Mouse (Mus musculus) spleen, embryonic (tissue): Measurements from ENCODE around the gene Sorl1.

ENCODE experiments used
- CTCF ChIA-PET: fragments of 350-600 bp; sonication (Branson Sonifier 250); formaldehyde crosslinking; loops from one replicate; lab custom pipeline; 2022; lab: Charles Lee

The Sorl1 gene

DNA sequence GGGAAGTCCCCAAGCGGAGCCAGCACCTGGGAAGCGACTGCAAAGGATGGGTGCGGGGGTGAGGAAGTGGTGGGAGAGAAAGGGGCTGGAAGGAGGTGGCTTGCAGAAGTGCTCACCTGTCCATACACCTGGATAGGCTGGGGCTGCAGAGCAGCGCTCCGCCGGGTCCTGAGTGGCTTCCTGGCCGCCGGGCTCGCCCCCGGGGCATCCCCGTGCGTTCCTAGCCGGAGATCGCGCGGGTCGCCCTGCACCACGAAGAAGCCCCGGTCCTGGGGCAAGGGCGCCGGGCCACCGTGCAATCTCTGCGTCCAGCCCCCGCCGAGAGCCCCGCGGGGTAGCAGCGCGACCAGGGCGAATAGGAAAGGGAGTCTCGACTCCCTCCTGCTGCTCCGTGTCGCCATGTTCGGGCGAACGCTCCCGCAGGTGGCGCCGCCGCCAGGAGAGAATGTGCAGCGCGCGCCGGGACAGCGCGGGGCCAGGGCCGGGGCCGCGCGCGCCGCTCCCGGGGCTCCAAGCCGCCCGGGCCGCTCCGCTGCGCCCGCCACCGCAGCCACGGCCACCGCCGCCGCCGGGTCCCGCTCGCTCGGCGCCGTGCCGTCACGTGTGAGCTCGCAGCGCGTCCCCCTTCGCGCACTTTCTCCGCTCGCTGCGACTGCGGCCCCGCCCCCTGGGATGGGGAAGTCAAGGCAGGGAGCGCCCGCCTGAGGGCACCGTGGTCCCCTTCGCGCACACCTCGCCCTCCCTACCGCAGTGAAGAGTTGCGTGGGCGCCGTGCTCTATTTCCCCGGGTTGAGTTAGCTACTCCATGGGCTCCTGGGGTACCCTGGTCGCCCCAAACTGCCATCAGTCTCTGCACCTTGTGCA, at the start of gene Sorl1:
Sorl1 (minus strand) TSS at position 585 of the 864 bp plus-strand sequence.
- CTCF ChIA-PET: interaction anchor here (0.7 to 1.4 kb wide), 2 partner anchors 16 to 61 kb away, joined by 3 read pairs; no protein-coding TSS in a partner anchor

GRCm38 (mm10) chr9:42173781-42174180, 49.7 kb upstream of the Sorl1 start:
- CTCF ChIA-PET: interaction anchor here (0.7 kb wide), 1 partner anchor 37 kb away, joined by 4 read pairs; no protein-coding TSS in a partner anchor

GRCm38 (mm10) chr9:42169491-42169890, 45.4 kb upstream of the Sorl1 start:
- CTCF ChIA-PET: no interaction called here

DNA sequence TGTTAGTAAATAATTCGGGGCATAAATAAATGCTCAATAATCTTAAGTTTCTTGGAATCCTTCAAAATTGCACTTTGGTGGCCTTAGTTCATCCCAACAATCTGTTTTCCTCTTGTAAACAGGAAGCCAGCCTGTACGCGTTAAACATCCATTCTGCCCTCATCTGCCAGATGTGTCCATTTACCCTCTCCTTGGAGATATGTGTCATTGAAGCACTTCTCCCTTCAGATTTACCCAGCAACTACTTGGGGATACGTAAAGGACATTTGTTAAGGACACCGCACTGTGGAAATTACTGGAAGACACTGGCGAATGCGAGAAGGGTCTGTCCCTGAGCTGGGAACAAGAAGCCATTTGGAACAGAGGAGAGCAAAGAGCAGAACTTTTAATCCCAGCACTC, 44.9 kb upstream of the Sorl1 start:
- CTCF ChIA-PET: no interaction called here

DNA sequence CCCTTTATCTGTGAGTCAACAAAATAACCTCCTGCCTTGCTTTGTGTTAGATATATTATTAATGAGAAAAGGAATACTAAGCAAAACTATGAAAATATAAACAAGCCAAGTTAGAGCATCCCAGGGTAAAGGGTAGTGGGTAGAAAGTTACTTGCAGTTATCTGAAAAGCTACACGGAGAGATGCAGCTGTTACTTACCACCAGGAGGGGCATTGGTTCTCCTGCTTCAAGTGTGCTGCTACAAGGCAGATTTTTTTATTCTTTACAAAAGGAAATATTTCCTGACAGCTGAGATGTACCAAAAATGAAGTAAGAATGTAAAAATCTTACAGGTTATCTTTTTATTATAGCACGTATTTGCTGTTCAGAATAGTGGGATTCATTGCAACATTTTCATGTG, 40.8 kb upstream of the Sorl1 start:
- CTCF ChIA-PET: no interaction called here

- CTCF ChIA-PET: no interaction called here
Observed at GRCm38 (mm10) chr9:42163011-42163410, 38.9 kb upstream of the Sorl1 start.

- CTCF ChIA-PET: no interaction called here
Observed at GRCm38 (mm10) chr9:42159376-42159775, 35.3 kb upstream of the Sorl1 start.

GRCm38 (mm10) chr9:42158652-42159051, 34.6 kb upstream of the Sorl1 start:
- CTCF ChIA-PET: interaction anchor here (0.6 kb wide), 1 partner anchor 74 kb away, joined by 6 read pairs; no protein-coding TSS in a partner anchor

DNA sequence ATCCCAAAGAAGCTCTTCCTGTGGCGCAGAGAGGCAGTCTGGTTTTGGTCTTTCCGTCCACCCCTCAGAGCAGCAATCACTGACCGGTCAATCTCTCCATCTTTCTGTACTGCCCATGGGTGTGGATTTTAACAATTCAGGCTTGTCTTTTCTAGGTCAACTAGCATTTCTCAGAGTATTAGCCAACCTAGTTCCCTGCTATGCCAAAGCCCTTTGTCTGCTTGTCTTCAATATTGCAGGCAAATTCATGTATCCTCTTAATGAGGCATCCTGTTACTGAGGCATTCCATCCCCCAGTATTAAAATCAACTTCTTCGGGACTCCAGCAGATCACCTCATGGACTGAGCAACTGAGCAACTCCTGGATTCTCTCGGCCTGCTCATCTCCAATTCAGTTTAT, 33.9 kb upstream of the Sorl1 start:
- CTCF ChIA-PET: interaction anchor here (0.6 kb wide), 1 partner anchor 75 kb away, joined by 6 read pairs; no protein-coding TSS in a partner anchor

DNA sequence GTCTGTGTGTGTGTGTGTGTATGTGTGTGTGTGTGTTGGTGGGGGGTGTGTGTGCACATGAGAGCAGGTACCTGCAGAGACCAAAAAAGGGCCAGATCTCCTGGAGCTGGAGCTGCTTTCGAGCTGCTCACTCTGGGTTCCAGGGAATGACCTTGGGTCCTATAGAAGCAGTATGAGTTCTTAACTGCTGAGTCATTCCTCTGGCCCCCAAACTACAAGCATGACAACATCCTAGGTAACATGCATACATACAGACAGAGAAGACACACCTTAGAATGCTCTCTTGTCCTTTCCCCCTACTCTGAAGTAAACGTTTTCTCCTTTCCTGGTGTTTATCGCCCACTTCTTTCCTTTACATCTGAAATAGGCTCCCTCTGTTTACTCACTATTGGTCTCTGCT, 32.5 kb upstream of the Sorl1 start:
- CTCF ChIA-PET: interaction anchor here (0.6 kb wide), 1 partner anchor 62 kb away, joined by 3 read pairs; no protein-coding TSS in a partner anchor

GRCm38 (mm10) chr9:42154682-42155081, 30.6 kb upstream of the Sorl1 start:
- CTCF ChIA-PET: no interaction called here

DNA sequence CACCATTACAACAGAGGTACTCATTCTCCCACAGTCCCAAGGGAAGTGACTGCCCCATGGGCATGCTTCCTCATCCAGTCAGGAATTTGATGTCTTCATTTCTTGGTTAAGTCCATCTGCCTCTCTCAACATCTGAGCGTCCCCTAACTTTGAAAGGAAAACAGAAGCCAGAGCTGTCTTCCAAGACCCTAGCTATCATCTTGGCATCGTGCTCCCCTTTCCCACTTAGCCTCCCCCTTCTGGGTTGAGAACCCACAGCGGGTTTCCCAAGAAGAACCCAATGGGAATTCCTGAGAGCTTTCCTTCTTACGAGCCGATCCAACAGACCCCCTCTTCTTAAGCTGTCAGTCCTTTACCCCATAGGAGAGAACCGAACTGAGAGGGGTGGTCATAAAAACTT, 24.7 kb upstream of the Sorl1 start:
- CTCF ChIA-PET: interaction anchor here (0.7 to 0.9 kb wide), 3 partner anchors 23 to 181 kb away, joined by 3 to 7 read pairs (median 6); no protein-coding TSS in a partner anchor

GRCm38 (mm10) chr9:42148036-42148435, 23.9 kb upstream of the Sorl1 start:
- CTCF ChIA-PET: interaction anchor here (0.7 to 0.9 kb wide), 3 partner anchors 17 to 104 kb away, joined by 3 to 4 read pairs (median 3); no protein-coding TSS in a partner anchor

- CTCF ChIA-PET: no interaction called here
Observed at GRCm38 (mm10) chr9:42146463-42146862, 22.4 kb upstream of the Sorl1 start.

- CTCF ChIA-PET: interaction anchor here (0.7 to 2.4 kb wide), 2 partner anchors 13 to 47 kb away, joined by 4 to 6 read pairs; no protein-coding TSS in a partner anchor
Observed at GRCm38 (mm10) chr9:42141549-42142210, 17.6 kb upstream of the Sorl1 start.

- CTCF ChIA-PET: no interaction called here
Observed at GRCm38 (mm10) chr9:42138248-42138858, 14.3 kb upstream of the Sorl1 start.

GRCm38 (mm10) chr9:42137578-42137977, 13.5 kb upstream of the Sorl1 start:
- CTCF ChIA-PET: no interaction called here

DNA sequence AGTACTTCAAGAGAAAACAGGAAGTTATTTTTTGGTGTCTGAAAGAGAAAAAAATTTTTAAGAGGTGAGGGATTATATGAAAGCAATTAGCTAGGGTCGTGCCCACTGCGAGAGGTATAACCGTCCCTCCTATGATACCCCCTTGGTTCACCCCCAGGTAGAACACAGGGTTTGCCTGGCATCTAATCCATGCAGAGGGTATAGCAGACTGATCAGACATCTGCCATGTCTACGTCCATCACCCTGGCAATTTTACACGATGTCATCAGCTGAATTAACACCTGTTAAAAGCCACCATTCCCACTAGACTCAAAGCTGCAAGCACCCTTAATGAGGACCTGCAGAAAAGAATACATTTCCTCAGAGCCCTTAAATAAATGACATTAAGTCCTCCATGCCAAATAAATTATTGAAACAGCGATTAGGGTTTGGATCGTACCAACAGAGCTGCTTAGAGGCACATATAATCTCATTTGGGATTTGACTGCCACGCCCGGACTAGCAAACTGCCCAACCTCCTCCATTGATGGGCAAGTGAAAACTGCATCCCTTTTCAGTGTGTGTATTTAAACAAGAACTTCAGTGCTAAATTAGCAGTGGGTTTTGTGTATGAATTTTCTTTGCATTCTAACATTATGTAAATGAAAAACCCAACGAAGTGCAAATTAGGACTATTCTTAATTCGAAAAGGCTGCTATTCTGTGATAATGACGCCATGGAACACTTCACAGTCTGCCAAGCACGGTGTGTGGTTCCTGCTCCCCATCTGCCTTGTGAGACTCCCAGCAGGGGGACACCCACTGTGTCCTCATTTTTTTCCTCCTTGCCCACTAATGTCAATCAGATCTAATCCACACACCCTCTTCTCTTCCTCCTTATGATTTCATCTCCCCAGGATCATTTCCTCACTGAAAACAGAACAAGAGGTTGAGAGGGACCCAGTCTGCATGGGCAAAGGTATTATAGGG, 7.0 kb upstream of the Sorl1 start:
- CTCF ChIA-PET: interaction anchor here (0.9 kb wide), 2 partner anchors 17 to 94 kb away, joined by 3 read pairs; no protein-coding TSS in a partner anchor

- CTCF ChIA-PET: interaction anchor here (0.6 to 2.5 kb wide), 3 partner anchors 13 to 107 kb away, joined by 5 to 6 read pairs (median 6); no protein-coding TSS in a partner anchor
Observed at GRCm38 (mm10) chr9:42127983-42128382, 3.9 kb upstream of the Sorl1 start.
